Mouse (Mus musculus): ENCODE measurements around the gene Fgf8. TPM values are rescaled to one million over a fixed set of nuclear protein-coding genes. Genes with fewer than 3 reads are reported as not detected.

Gene Fgf8
- polyA plus RNA-seq, 1 experiment from 2014 or later: 0.13 TPM

DNA sequence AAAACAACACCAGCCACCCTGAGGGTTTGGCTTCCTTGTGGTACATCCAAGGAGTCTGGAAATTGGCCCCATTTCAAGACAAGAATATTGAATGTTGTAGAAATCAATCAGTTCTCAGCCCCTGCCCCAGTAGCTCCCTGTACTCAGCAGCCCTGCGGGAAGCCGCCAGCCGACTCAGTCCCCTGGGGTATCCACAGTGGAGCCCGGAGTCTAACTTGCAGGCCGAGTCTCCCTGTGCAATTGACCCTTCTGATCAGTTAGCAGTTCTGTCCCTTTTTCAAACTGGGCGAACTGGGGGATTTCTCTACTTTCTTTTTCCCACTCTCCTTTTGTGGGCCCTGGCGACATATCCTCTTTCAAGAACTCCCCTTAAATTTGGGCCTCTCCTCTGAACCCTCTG, 1.9 kb downstream of the Fgf8 start:
- no peak for DNase-seq (ENCODE audit: low read depth, low spot score)
- peaks cover 60% of the 10 kb centered on the region for H3K27me3 ChIP-seq
- CTCF ChIA-PET: interaction anchor here (1.7 kb wide), 1 partner anchor 167 kb away, joined by 4 read pairs; no protein-coding TSS in a partner anchor

DNA sequence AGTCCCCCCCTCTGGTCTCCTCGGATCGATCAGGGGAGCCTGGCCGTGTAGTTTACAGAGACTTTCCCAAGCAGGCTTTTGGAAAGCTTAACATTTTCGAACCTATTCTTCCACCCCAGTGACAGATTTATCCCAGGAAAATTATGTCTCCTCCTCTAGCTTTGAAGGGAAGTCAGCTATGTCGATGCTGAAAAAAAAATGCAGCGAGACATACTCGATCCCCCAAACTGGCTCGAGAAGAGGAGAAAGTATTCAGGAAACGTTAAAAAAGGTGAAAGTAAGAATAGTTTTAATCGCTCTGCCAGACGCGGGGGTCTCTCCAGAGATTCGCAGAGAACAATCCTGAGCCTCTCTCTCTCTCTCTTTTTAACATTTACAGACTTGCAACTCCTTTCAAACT, 2.5 kb downstream of the Fgf8 start:
- in situ Hi-C loops (cut with MboI; ENCODE audit: low pct_unique_long_range_greater_than_20kb): loop anchor here (10.0 kb wide), 1 partner anchor 515 kb away; no protein-coding TSS in a partner anchor
- POLR2A ChIA-PET: no interaction called here

More for the DNA sequence above, 1.9 kb downstream of the Fgf8 start:
- POLR2A ChIA-PET: no interaction called here
- ATAC-seq: no peak
- in situ Hi-C loops (cut with MboI; ENCODE audit: low pct_unique_long_range_greater_than_20kb): loop anchor here (10.0 kb wide), 1 partner anchor 516 kb away; no protein-coding TSS in a partner anchor
- no peak for TF ChIP-seq CTCF (IDR thresholded peaks at IDR 0.05)

DNA sequence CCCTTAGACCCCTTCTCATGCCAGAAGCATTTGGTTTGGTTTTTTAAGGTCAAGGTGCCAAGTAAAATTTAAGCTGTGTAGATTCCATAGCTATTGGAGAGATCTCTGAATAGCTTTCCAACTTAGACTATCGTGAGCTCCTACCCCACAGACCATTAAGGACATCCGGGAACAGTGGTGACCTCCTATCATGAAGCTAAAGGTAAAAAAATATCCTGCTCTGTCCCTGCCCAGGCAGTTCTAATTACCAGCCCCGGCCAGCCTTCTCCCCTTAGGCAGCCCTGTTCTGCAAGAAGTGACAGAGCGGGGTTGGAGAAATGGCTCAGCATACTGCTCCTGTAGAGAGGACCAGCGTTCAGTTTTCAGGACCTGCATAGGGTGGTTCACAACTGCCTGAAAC, 4.2 kb downstream of the Fgf8 start:
- peaks cover 64% of the 10 kb centered on the region for H3K27me3 ChIP-seq
- ATAC-seq (no peak), DNase-seq (ENCODE audit: low read depth, low spot score) (no peak)
- CTCF ChIA-PET: interaction anchor here (1.2 to 1.5 kb wide), 2 partner anchors 8 kb away, joined by 4 to 8 read pairs; no protein-coding TSS in a partner anchor
- no peak for TF ChIP-seq CTCF (IDR thresholded peaks at IDR 0.05)
- in situ Hi-C loops (cut with MboI; ENCODE audit: low pct_unique_long_range_greater_than_20kb): no loop called here
- POLR2A ChIA-PET: no interaction called here

More for the DNA sequence above, 2.5 kb downstream of the Fgf8 start:
- ATAC-seq (no peak), DNase-seq (ENCODE audit: low read depth, low spot score) (no peak)
- peaks cover 60% of the 10 kb centered on the region for H3K27me3 ChIP-seq
- no peak for TF ChIP-seq CTCF (IDR thresholded peaks at IDR 0.05)
- CTCF ChIA-PET: interaction anchor here (1.7 kb wide), 1 partner anchor 166 kb away, joined by 4 read pairs; no protein-coding TSS in a partner anchor

DNA sequence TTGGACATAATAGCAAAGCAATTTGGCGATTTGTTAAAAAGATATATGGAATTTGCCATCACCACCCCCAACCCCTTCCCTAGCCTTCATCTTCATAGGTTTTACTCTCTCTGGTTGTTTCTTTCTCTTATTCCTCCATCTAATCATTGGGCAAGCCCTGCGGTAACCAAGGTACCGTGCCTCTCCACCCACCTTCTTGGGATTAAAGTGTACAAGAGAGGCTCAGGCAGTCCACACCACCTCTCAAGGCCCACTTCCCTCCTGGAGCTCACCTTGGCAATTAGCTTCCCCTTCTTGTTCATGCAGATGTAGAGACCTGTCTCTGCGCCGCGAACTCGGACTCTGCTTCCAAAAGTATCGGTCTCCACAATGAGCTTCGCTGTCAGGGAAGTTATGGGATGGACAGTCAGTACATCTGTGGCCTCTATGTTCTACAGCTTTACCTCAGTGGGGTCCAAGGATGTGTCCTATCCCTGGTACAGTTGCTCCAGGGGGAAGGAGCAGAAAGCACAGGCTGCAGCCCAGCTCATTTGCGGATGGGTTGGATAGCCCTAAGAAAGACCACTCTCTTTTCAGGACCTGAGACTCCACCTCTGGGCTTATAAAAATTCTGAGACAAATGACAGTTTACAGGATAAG, 4.8 kb downstream of the Fgf8 start:
- DNase-seq (ENCODE audit: low read depth, low spot score): no peak
- no peak for TF ChIP-seq CTCF (IDR thresholded peaks at IDR 0.05)
- in situ Hi-C loops (cut with MboI; ENCODE audit: low pct_unique_long_range_greater_than_20kb): no loop called here
- no peak for ATAC-seq
- ChIA-PET CTCF (interaction anchor here (1.2 to 1.5 kb wide), 2 partner anchors 8 to 9 kb away, joined by 4 to 8 read pairs; no protein-coding TSS in a partner anchor), POLR2A (no interaction called here)
- H3K27me3 ChIP-seq: peaks cover 59% of the 10 kb centered on the region

DNA sequence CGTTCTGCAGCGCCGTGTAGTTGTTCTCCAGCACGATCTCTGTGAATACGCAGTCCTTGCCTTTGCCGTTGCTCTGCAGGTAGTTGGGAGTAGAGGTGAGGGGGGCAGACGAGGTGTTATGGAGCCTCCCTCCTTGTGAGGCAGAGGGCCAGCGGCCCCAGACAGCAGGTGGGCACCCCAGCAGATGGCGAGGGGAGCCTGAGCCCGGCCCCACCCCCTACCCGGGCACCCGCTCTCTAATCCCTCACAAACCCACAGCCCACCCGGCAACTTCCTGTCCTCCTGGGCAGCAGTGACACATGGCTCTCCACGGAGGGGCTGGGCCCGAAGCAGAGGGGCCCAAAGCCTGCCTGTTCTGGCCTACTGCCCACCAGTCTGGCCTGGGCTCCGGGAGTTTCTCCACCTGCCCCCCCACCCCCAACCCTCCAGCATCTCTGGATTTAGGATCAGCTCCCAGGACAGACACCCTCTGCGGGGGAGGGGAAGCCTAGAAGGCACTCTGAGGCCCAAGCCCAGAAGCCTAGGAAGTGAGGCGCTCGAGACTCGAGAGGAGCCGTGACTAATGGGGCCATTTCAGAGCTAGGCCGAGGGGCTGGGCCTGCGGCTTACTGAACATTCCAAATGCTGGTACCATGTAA, 5.4 kb downstream of the Fgf8 start:
- ChIA-PET CTCF (interaction anchor here (1.2 to 1.5 kb wide), 2 partner anchors 7 to 10 kb away, joined by 4 to 8 read pairs; no protein-coding TSS in a partner anchor), POLR2A (no interaction called here)
- DNase-seq (ENCODE audit: low read depth, low spot score): no peak
- no peak for ATAC-seq
- in situ Hi-C loops (cut with MboI; ENCODE audit: low pct_unique_long_range_greater_than_20kb): no loop called here
- TF ChIP-seq CTCF (IDR thresholded peaks at IDR 0.05): no peak
- peaks cover 61% of the 10 kb centered on the region for H3K27me3 ChIP-seq

DNA sequence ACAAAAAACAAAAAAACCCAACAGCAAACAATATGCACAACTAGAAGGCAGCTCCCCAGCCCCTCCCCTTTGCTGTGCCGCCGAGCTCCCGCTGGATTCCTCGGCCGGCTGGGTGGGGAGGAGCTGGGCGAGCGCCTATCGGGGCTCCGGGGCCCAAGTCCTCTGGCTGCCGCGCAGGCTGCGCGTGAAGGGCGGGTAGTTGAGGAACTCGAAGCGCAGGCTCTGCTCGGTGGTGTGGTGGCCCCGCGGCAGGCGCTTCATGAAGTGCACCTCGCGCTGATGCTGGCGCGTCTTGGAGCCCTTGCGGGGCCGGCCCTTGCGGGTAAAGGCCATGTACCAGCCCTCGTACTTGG, 5.9 kb downstream of the Fgf8 start:
- CTCF ChIA-PET: no interaction called here
- ATAC-seq (no peak), DNase-seq (ENCODE audit: low read depth, low spot score) (no peak)
- no peak for TF ChIP-seq CTCF (IDR thresholded peaks at IDR 0.05)
- POLR2A ChIA-PET: no interaction called here
- peaks cover 56% of the 10 kb centered on the region for H3K27me3 ChIP-seq
- in situ Hi-C loops (cut with MboI; ENCODE audit: low pct_unique_long_range_greater_than_20kb): no loop called here

DNA sequence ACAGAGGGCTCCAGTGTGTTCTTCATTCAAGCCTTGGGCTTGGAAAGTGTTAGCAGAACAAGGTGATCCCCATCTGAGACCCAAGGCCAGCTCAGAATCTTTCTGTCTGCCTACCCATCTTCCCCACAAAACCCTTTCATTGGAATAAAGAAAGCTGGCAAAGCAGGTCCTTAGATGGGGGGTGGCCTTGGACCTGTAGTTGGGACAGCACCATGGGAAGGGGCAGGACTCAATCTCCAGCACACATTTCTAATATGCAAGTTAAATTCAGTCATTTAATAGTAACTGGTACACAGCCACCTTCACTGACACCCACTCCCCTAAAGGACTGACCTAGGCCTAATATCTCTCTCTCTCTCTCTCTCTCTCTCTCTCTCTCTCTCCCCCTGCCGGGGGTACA, 6.5 kb downstream of the Fgf8 start:
- POLR2A ChIA-PET: no interaction called here
- no peak for TF ChIP-seq CTCF (IDR thresholded peaks at IDR 0.05)

DNA sequence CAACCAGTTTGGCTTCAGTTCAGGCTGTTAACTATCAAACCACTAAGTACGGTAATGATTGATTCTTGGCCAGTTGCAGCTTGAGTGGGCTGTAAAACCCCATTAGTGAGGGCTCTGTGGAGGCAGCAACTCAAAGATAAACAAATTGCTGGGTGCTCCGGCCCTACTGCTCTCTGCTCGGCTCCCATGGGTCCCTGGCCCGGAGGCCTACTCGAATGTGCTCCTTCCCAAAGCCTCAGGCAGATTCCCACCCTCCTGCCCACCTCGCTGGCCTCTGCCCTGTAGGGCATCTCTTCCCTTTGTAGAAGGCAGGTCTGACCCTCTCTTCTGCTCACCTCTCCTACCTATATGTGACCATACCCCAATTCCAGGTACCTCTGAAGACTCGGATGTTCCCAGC, 8.0 kb downstream of the Fgf8 start:
- peaks cover 57% of the 10 kb centered on the region for H3K27me3 ChIP-seq
- no peak for ATAC-seq
- CTCF ChIA-PET: interaction anchor here (1.1 kb wide), 1 partner anchor 11 kb away, joined by 4 read pairs; no protein-coding TSS in a partner anchor
- DNase-seq (ENCODE audit: low read depth, low spot score): no peak
- in situ Hi-C loops (cut with MboI; ENCODE audit: low pct_unique_long_range_greater_than_20kb): no loop called here
- POLR2A ChIA-PET: interaction anchor here (0.6 to 0.8 kb wide), 2 partner anchors 10 to 90 kb away, joined by 3 to 6 read pairs; no protein-coding TSS in a partner anchor
- no peak for TF ChIP-seq CTCF (IDR thresholded peaks at IDR 0.05)

More for the DNA sequence above, 6.5 kb downstream of the Fgf8 start:
- in situ Hi-C loops (cut with MboI; ENCODE audit: low pct_unique_long_range_greater_than_20kb): no loop called here
- CTCF ChIA-PET: no interaction called here
- ATAC-seq (no peak), DNase-seq (ENCODE audit: low read depth, low spot score) (no peak)
- H3K27me3 ChIP-seq: peaks cover 55% of the 10 kb centered on the region

DNA sequence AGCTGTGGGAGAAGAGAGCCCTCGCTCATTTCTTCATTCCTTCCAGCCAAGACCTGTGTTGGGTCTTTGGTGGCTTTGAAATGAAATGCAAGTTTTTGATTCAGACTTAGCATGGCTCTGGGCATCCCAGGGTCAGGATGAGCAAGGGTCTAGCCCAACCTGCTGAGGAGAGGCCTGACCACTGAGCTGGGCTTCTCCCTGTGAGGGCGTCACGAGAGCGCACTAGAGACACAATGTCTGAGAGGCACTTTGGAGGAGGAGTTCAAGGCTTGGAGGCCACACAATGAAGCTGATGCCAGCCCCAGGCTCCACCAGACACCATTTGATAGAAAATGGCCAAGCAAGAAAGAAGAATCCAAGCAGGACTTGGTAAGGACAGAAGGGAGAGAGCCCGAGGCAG, 8.5 kb downstream of the Fgf8 start:
- ChIA-PET CTCF (interaction anchor here (1.1 to 1.7 kb wide), 2 partner anchors 12 to 161 kb away, joined by 4 read pairs; no protein-coding TSS in a partner anchor), POLR2A (interaction anchor here (0.6 to 0.8 kb wide), 2 partner anchors 11 to 159 kb away, joined by 3 to 4 read pairs; no protein-coding TSS in a partner anchor)
- in situ Hi-C loops (cut with MboI; ENCODE audit: low pct_unique_long_range_greater_than_20kb): no loop called here
- peaks cover 54% of the 10 kb centered on the region for H3K27me3 ChIP-seq
- ATAC-seq: no peak
- TF ChIP-seq CTCF (IDR thresholded peaks at IDR 0.05): no peak
- DNase-seq (ENCODE audit: low read depth, low spot score): no peak

DNA sequence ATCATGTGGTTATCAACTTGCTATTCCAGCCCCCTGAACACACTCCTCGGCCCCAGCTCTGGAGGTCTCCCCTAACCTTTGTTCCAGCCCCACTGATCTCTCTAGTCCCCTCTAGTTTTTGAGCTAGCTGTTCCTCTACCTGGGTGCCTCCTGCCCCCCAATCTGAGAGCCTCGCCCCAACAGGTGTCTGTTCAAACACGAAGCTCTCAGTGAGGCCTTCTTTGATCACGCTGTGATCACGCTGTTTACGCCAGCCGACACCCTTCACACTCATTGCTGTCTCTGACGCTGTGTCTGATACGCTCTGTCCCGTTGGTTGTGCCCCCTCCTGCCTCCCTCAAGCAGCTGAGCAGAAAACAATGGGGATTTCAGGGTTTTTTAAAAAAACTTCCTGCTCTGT, 9.2 kb downstream of the Fgf8 start:
- peaks cover 53% of the 10 kb centered on the region for H3K27me3 ChIP-seq
- ATAC-seq (no peak), DNase-seq (ENCODE audit: low read depth, low spot score) (no peak)
- in situ Hi-C loops (cut with MboI; ENCODE audit: low pct_unique_long_range_greater_than_20kb): no loop called here
- ChIA-PET CTCF (interaction anchor here (1.2 to 1.7 kb wide), 2 partner anchors 14 to 160 kb away, joined by 3 to 4 read pairs; no protein-coding TSS in a partner anchor), POLR2A (interaction anchor here (0.6 kb wide), 1 partner anchor 158 kb away, joined by 4 read pairs; no protein-coding TSS in a partner anchor)
- no peak for TF ChIP-seq CTCF (IDR thresholded peaks at IDR 0.05)

DNA sequence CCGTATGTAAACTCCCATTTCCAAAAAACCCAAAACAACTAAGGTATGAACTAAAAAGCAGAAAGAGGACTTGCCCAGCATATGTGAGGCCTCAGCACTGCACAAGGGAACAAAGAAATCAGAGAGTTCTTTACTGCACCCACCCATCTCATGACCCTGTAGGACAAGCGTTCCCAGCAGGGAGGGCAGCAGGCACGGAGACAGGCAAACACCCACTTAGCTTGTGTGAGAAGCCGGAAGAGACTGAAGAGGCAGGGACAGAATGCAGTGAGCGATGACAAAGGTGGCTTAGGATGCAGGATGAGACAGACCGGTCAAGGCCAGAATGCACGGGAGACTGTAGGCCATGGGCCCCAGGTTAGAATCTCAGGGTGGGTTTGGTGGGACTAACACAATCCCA, 11.1 kb downstream of the Fgf8 start:
- ATAC-seq (no peak), DNase-seq (ENCODE audit: low read depth, low spot score) (no peak)
- in situ Hi-C loops (cut with MboI; ENCODE audit: low pct_unique_long_range_greater_than_20kb): no loop called here
- TF ChIP-seq CTCF (IDR thresholded peaks at IDR 0.05): no peak
- ChIA-PET POLR2A (interaction anchor here (0.8 kb wide), 1 partner anchor 17 kb away, joined by 3 read pairs; no protein-coding TSS in a partner anchor), CTCF (interaction anchor here (1.3 kb wide), 1 partner anchor 15 kb away, joined by 3 read pairs; no protein-coding TSS in a partner anchor)
- peaks cover 51% of the 10 kb centered on the region for H3K27me3 ChIP-seq
